Mouse (Mus musculus): ENCODE measurements around the gene Scaf1. TPM values are rescaled to one million over a fixed set of nuclear protein-coding genes. Genes with fewer than 3 reads are reported as not detected.

Gene Scaf1
- polyA plus RNA-seq, 1 experiment from 2014 or later, result 42.5 TPM

- H3K36me3 ChIP-seq (ENCODE audit: control insufficient read depth, insufficient read depth, low read length), result peaks cover 7% of the 10 kb centered on the region
- H3K9ac ChIP-seq (ENCODE audit: low read depth, low read length), result no peak overlapping the region
- 88% methylated on average over 5 of the region's 5 CpGs for WGBS (ENCODE audit: insufficient replicate concordance)
- no peak for ATAC-seq (replicated peaks; ENCODE audit: insufficient number of reproducible peaks, low FRiP score, low TSS enrichment)
- no peak overlapping the region for H3K4me3 ChIP-seq (ENCODE audit: low read depth, low read length)
- no peak overlapping the region for H3K27ac ChIP-seq (ENCODE audit: low read depth, low read length)
- H3K4me1 ChIP-seq (ENCODE audit: control insufficient read depth, insufficient read depth, low read length), result no peaks in the 10 kb centered on the region
- H3K27me3 ChIP-seq (ENCODE audit: control insufficient read depth, insufficient read depth, low read length), result no peaks in the 10 kb centered on the region
- no peaks in the 10 kb centered on the region for H3K9me3 ChIP-seq (replicated peaks; ENCODE audit: control insufficient read depth, low read length)
- no peak overlapping the region for H3K4me2 ChIP-seq
Observed at GRCm38 (mm10) chr7:44962831-44963230, 53.3 kb downstream of the Scaf1 start.

- Histone ChIP-seq H3K27me3 (ENCODE audit: control insufficient read depth, insufficient read depth, low read length) (no peaks in the 10 kb centered on the region), H3K27ac (ENCODE audit: low read depth, low read length) (no peak overlapping the region), H3K9me3 (replicated peaks; ENCODE audit: control insufficient read depth, low read length) (no peaks in the 10 kb centered on the region), H3K4me2 (no peak overlapping the region), H3K4me1 (ENCODE audit: control insufficient read depth, insufficient read depth, low read length) (no peaks in the 10 kb centered on the region), H3K36me3 (ENCODE audit: control insufficient read depth, insufficient read depth, low read length) (peaks cover 7% of the 10 kb centered on the region), H3K4me3 (ENCODE audit: low read depth, low read length) (no peak overlapping the region), H3K9ac (ENCODE audit: low read depth, low read length) (no peak overlapping the region)
- no peak for ATAC-seq (replicated peaks; ENCODE audit: insufficient number of reproducible peaks, low FRiP score, low TSS enrichment)
- 73% methylated on average over 8 of the region's 8 CpGs for WGBS (ENCODE audit: insufficient replicate concordance)
Observed at GRCm38 (mm10) chr7:44962337-44962736, 53.8 kb downstream of the Scaf1 start.

GRCm38 (mm10) chr7:44960512-44960910, 55.7 kb downstream of the Scaf1 start:
- peaks cover 7% of the 10 kb centered on the region; the same call in 1 of the 2 replicates for H3K36me3 ChIP-seq (ENCODE audit: control insufficient read depth, insufficient read depth, low read length)

GRCm38 (mm10) chr7:44959874-44960511, 56.2 kb downstream of the Scaf1 start:
- ATAC-seq (replicated peaks; ENCODE audit: insufficient number of reproducible peaks, low FRiP score, low TSS enrichment), result no peak
- peaks cover 7% of the 10 kb centered on the region; the same call in 1 of the 2 replicates for H3K36me3 ChIP-seq (ENCODE audit: control insufficient read depth, insufficient read depth, low read length)
- H3K27ac ChIP-seq (ENCODE audit: low read depth, low read length), result no peak overlapping the region
- no peaks in the 10 kb centered on the region for H3K9me3 ChIP-seq (replicated peaks; ENCODE audit: control insufficient read depth, low read length)
- H3K4me1 ChIP-seq (ENCODE audit: control insufficient read depth, insufficient read depth, low read length), result no peaks in the 10 kb centered on the region
- no peak overlapping the region for H3K4me2 ChIP-seq
- no peak overlapping the region for H3K9ac ChIP-seq (ENCODE audit: low read depth, low read length)
- 87% methylated on average over 10 of the region's 10 CpGs for WGBS (ENCODE audit: insufficient replicate concordance)
- no peaks in the 10 kb centered on the region for H3K27me3 ChIP-seq (ENCODE audit: control insufficient read depth, insufficient read depth, low read length)
- no peak overlapping the region for H3K4me3 ChIP-seq (ENCODE audit: low read depth, low read length)

More at GRCm38 (mm10) chr7:44960512-44960910, 55.7 kb downstream of the Scaf1 start:
- Histone ChIP-seq H3K27ac (ENCODE audit: low read depth, low read length) (no peak overlapping the region), H3K4me3 (ENCODE audit: low read depth, low read length) (no peak overlapping the region), H3K4me1 (ENCODE audit: control insufficient read depth, insufficient read depth, low read length) (no peaks in the 10 kb centered on the region), H3K27me3 (ENCODE audit: control insufficient read depth, insufficient read depth, low read length) (no peaks in the 10 kb centered on the region), H3K9me3 (replicated peaks; ENCODE audit: control insufficient read depth, low read length) (no peaks in the 10 kb centered on the region), H3K9ac (ENCODE audit: low read depth, low read length) (no peak overlapping the region), H3K4me2 (no peak overlapping the region)
- WGBS (ENCODE audit: insufficient replicate concordance), result 84% methylated on average over 13 of the region's 13 CpGs
- ATAC-seq (replicated peaks; ENCODE audit: insufficient number of reproducible peaks, low FRiP score, low TSS enrichment), result no peak

- H3K4me1 ChIP-seq (ENCODE audit: control insufficient read depth, insufficient read depth, low read length), result no peaks in the 10 kb centered on the region
- no peaks in the 10 kb centered on the region for H3K9me3 ChIP-seq (replicated peaks; ENCODE audit: control insufficient read depth, low read length)
- 69% methylated on average over 7 of the region's 8 CpGs for WGBS (ENCODE audit: insufficient replicate concordance)
- H3K4me3 ChIP-seq (ENCODE audit: low read depth, low read length), result no peak overlapping the region
- H3K4me2 ChIP-seq, result no peak overlapping the region
- no peaks in the 10 kb centered on the region for H3K27me3 ChIP-seq (ENCODE audit: control insufficient read depth, insufficient read depth, low read length)
- no peak overlapping the region for H3K9ac ChIP-seq (ENCODE audit: low read depth, low read length)
- H3K36me3 ChIP-seq (ENCODE audit: control insufficient read depth, insufficient read depth, low read length), result peaks cover 7% of the 10 kb centered on the region; the same call in 1 of the 2 replicates
- no peak overlapping the region for H3K27ac ChIP-seq (ENCODE audit: low read depth, low read length)
- no peak for ATAC-seq (replicated peaks; ENCODE audit: insufficient number of reproducible peaks, low FRiP score, low TSS enrichment)
Observed at GRCm38 (mm10) chr7:44959281-44959680, 56.9 kb downstream of the Scaf1 start.

GRCm38 (mm10) chr7:44958208-44958607, 58.0 kb downstream of the Scaf1 start:
- Histone ChIP-seq H3K4me3 (ENCODE audit: low read depth, low read length) (no peak overlapping the region), H3K4me1 (ENCODE audit: control insufficient read depth, insufficient read depth, low read length) (no peaks in the 10 kb centered on the region), H3K27me3 (ENCODE audit: control insufficient read depth, insufficient read depth, low read length) (no peaks in the 10 kb centered on the region), H3K36me3 (ENCODE audit: control insufficient read depth, insufficient read depth, low read length) (peaks cover 7% of the 10 kb centered on the region; the same call in 1 of the 2 replicates), H3K27ac (ENCODE audit: low read depth, low read length) (no peak overlapping the region), H3K9ac (ENCODE audit: low read depth, low read length) (no peak overlapping the region), H3K4me2 (no peak overlapping the region), H3K9me3 (replicated peaks; ENCODE audit: control insufficient read depth, low read length) (no peaks in the 10 kb centered on the region)
- 47% methylated on average over 7 of the region's 7 CpGs for WGBS (ENCODE audit: insufficient replicate concordance)
- no peak for ATAC-seq (replicated peaks; ENCODE audit: insufficient number of reproducible peaks, low FRiP score, low TSS enrichment)

GRCm38 (mm10) chr7:44957183-44957835, 58.9 kb downstream of the Scaf1 start:
- Histone ChIP-seq H3K4me1 (ENCODE audit: control insufficient read depth, insufficient read depth, low read length) (0 out of 2 replicates have a peak, but pooled peaks cover under 1% of the 10 kb centered on the region), H3K36me3 (ENCODE audit: control insufficient read depth, insufficient read depth, low read length) (peaks cover 7% of the 10 kb centered on the region; the same call in 1 of the 2 replicates), H3K4me2 (no peak overlapping the region), H3K9me3 (replicated peaks; ENCODE audit: control insufficient read depth, low read length) (no peaks in the 10 kb centered on the region), H3K27me3 (ENCODE audit: control insufficient read depth, insufficient read depth, low read length) (no peaks in the 10 kb centered on the region), H3K27ac (ENCODE audit: low read depth, low read length) (no peak overlapping the region), H3K4me3 (ENCODE audit: low read depth, low read length) (no peak overlapping the region), H3K9ac (ENCODE audit: low read depth, low read length) (no peak overlapping the region)
- ATAC-seq (replicated peaks; ENCODE audit: insufficient number of reproducible peaks, low FRiP score, low TSS enrichment), result no peak
- 67% methylated on average over 20 of the region's 20 CpGs for WGBS (ENCODE audit: insufficient replicate concordance)

GRCm38 (mm10) chr7:44956266-44956665, 59.9 kb downstream of the Scaf1 start:
- Histone ChIP-seq H3K4me1 (ENCODE audit: control insufficient read depth, insufficient read depth, low read length) (peaks cover 8% of the 10 kb centered on the region), H3K9me3 (replicated peaks; ENCODE audit: control insufficient read depth, low read length) (no peaks in the 10 kb centered on the region), H3K27ac (ENCODE audit: low read depth, low read length) (no peak overlapping the region), H3K4me3 (ENCODE audit: low read depth, low read length) (no peak overlapping the region), H3K4me2 (no peak overlapping the region), H3K36me3 (ENCODE audit: control insufficient read depth, insufficient read depth, low read length) (peaks cover 1% of the 10 kb centered on the region; the same call in 1 of the 2 replicates), H3K27me3 (ENCODE audit: control insufficient read depth, insufficient read depth, low read length) (peaks cover 6% of the 10 kb centered on the region), H3K9ac (ENCODE audit: low read depth, low read length) (no peak overlapping the region)
- 53% methylated on average over 6 of the region's 6 CpGs for WGBS (ENCODE audit: insufficient replicate concordance)
- no peak for ATAC-seq (replicated peaks; ENCODE audit: insufficient number of reproducible peaks, low FRiP score, low TSS enrichment)
